Mouse (Mus musculus): ENCODE data around the gene Gm10722. TPM values are rescaled to one million over a fixed set of nuclear protein-coding genes. Genes with fewer than 3 reads are reported as not detected.
A peak's percentile ranks its signal among the peaks of the same experiment; 100 is the strongest.
"Not testable (repeated sequence)": the region's sequence is repeated elsewhere in the genome, so short reads cannot be mapped to it uniquely, and the experiment has no call there.

Gm10722 gene
- polyA plus RNA-seq, 1 experiment from 2014 or later = not detected

DNA sequence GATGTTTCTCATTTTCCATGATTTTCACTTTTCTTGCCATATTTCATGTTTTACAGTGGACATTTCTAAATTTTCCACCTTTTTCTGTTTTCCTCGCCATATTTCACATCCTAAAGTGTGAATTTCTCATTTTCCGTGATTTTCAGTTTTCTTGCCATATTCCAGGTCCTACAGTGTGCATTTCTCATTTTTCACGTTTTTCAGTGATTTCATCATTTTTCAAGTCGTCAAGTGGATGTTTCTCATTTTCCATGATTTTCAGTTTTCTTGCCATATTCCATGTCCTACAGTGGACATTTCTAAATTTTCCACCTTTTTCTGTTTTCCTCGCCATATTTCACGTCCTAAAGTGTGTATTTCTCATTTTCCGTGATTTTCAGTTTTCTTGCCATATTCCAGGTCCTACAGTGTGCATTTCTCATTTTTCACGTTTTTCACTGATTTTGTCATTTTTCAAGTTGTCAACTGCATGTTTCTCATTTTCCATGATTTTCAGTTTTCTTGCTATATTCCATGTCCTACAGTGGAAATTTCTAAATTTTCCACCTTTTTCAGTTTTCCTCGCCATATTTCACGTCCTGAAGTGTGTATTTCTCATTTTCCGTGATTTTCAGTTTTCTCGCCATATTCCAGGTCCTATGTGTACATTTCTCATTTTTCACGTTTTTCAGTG lies 22.7 kb downstream of the Gm10722 start, which contains the start of gene Gm10718:
Gm10718 (plus strand) TSS at position 236 of the 673 bp plus-strand sequence.
- not testable (repeated sequence) for H3K36me3 ChIP-seq (ENCODE audit: control insufficient read depth, insufficient read depth, low read length); H3K27ac ChIP-seq (ENCODE audit: low read depth, low read length); H3K27me3 ChIP-seq (ENCODE audit: control insufficient read depth, insufficient read depth, low read length); DNase-seq (ENCODE audit: low spot score); H3K4me2 ChIP-seq (ENCODE audit: low read depth); H3K4me1 ChIP-seq (ENCODE audit: control insufficient read depth, insufficient read depth, low read length); H3K9me3 ChIP-seq (ENCODE audit: control insufficient read depth, low read length); H3K9ac ChIP-seq (ENCODE audit: low read length); H3K4me3 ChIP-seq (ENCODE audit: low read depth, low read length); ATAC-seq (ENCODE audit: insufficient read depth, low FRiP score, low TSS enrichment)
- WGBS = 76% methylated on average over 9 of the region's 13 CpGs

DNA sequence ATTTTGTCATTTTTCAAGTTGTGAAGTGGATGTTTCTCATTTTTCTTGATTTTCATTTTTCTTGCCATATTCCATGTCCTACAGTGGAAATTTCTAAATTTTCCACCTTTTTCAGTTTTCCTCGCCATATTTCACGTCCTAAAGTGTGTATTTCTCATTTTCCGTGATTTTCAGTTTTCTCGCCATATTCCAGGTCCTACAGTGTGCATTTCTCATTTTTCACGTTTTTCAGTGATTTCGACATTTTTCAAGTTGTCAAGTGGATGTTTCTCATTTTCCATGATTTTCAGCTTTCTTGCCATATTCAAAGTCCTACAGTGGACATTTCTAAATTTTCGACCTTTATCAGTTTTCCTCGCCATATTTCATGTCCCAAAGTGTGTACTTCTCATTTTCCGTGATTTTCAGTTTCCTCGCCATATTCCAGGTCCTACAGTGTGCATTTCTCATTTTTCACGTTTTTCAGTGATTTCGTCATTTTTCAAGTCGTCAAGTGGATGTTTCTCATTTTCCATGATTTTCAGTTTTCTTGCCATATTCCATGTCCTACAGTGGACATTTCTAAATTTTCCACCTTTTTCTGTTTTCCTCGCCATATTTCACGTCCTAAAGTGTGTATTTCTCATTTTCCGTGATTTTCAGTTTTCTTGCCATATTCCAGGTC lies 23.4 kb downstream of the Gm10722 start:
- not testable (repeated sequence) for H3K27ac ChIP-seq (ENCODE audit: low read depth, low read length); H3K9me3 ChIP-seq (ENCODE audit: control insufficient read depth, low read length); H3K27me3 ChIP-seq (ENCODE audit: control insufficient read depth, insufficient read depth, low read length); H3K36me3 ChIP-seq (ENCODE audit: control insufficient read depth, insufficient read depth, low read length); DNase-seq (ENCODE audit: low spot score); H3K4me1 ChIP-seq (ENCODE audit: control insufficient read depth, insufficient read depth, low read length); ATAC-seq (ENCODE audit: insufficient read depth, low FRiP score, low TSS enrichment); H3K9ac ChIP-seq (ENCODE audit: low read length); H3K4me2 ChIP-seq (ENCODE audit: low read depth); H3K4me3 ChIP-seq (ENCODE audit: low read depth, low read length)
- WGBS = 68% methylated on average over 14 of the region's 16 CpGs

DNA sequence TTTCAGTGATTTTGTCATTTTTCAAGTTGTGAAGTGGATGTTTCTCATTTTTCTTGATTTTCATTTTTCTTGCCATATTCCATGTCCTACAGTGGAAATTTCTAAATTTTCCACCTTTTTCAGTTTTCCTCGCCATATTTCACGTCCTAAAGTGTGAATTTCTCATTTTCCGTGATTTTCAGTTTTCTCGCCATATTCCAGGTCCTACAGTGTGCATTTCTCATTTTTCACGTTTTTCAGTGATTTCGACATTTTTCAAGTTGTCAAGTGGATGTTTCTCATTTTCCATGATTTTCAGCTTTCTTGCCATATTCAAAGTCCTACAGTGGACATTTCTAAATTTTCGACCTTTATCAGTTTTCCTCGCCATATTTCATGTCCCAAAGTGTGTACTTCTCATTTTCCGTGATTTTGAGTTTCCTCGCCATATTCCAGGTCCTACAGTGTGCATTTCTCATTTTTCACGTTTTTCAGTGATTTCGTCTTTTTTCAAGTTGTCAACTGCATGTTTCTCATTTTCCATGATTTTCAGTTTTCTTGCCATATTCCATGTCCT lies 24.3 kb downstream of the Gm10722 start, which contains the start of gene Gm10717:
Gm10717 (plus strand) TSS at position 506 of the 556 bp plus-strand sequence.
- not testable (repeated sequence) for H3K9ac ChIP-seq (ENCODE audit: low read length); H3K4me3 ChIP-seq (ENCODE audit: low read depth, low read length); H3K4me1 ChIP-seq (ENCODE audit: control insufficient read depth, insufficient read depth, low read length); H3K36me3 ChIP-seq (ENCODE audit: control insufficient read depth, insufficient read depth, low read length); H3K4me2 ChIP-seq (ENCODE audit: low read depth); H3K27me3 ChIP-seq (ENCODE audit: control insufficient read depth, insufficient read depth, low read length); ATAC-seq (ENCODE audit: insufficient read depth, low FRiP score, low TSS enrichment); DNase-seq (ENCODE audit: low spot score); H3K9me3 ChIP-seq (ENCODE audit: control insufficient read depth, low read length); H3K27ac ChIP-seq (ENCODE audit: low read depth, low read length)
- WGBS = 71% methylated on average over 12 of the region's 12 CpGs

DNA sequence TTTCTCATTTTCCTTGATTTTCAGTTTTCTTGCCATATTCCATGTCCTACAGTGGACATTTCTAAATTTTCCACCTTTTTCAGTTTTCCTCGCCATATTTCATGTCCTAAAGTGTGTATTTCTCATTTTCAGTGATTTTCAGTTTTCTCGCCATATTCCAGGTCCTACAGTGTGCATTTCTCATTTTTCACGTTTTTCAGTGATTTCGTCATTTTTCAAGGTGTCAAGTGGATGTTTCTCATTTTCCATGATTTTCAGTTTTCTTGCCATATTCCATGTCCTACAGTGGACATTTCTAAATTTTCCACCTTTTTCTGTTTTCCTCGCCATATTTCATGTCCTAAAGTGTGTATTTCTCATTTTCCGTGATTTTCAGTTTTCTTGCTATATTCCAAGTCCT lies 24.9 kb downstream of the Gm10722 start:
- not testable (repeated sequence) for ATAC-seq (ENCODE audit: insufficient read depth, low FRiP score, low TSS enrichment); H3K9ac ChIP-seq (ENCODE audit: low read length)

DNA sequence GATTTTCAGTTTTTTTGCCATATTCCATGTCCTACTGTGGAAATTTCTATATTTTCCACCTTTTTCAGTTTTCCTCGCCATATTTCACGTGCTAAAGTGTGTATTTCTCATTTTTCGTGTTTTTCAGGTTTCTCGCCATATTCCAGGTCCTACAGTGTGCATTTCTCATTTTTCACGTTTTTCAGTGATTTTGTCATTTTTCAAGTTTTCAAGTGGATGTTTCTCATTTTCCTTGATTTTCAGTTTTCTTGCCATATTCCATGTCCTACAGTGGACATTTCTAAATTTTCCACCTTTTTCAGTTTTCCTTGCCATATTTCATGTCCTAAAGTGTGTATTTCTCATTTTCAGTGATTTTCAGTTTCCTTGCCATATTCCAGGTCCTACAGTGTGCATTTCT lies 25.4 kb downstream of the Gm10722 start:
- not testable (repeated sequence) for H3K4me2 ChIP-seq (ENCODE audit: low read depth); H3K36me3 ChIP-seq (ENCODE audit: control insufficient read depth, insufficient read depth, low read length); H3K9ac ChIP-seq (ENCODE audit: low read length); H3K27me3 ChIP-seq (ENCODE audit: control insufficient read depth, insufficient read depth, low read length); H3K9me3 ChIP-seq (ENCODE audit: control insufficient read depth, low read length); H3K4me3 ChIP-seq (ENCODE audit: low read depth, low read length); H3K27ac ChIP-seq (ENCODE audit: low read depth, low read length); DNase-seq (ENCODE audit: low spot score); ATAC-seq (ENCODE audit: insufficient read depth, low FRiP score, low TSS enrichment); H3K4me1 ChIP-seq (ENCODE audit: control insufficient read depth, insufficient read depth, low read length)
- 72% methylated on average over 5 of the region's 5 CpGs for WGBS

More for the DNA sequence above, 24.9 kb downstream of the Gm10722 start:
- H3K4me3 ChIP-seq (ENCODE audit: low read depth, low read length); H3K4me2 ChIP-seq (ENCODE audit: low read depth); DNase-seq (ENCODE audit: low spot score); H3K4me1 ChIP-seq (ENCODE audit: control insufficient read depth, insufficient read depth, low read length); H3K9me3 ChIP-seq (ENCODE audit: control insufficient read depth, low read length); H3K27ac ChIP-seq (ENCODE audit: low read depth, low read length); H3K36me3 ChIP-seq (ENCODE audit: control insufficient read depth, insufficient read depth, low read length); H3K27me3 ChIP-seq (ENCODE audit: control insufficient read depth, insufficient read depth, low read length): not testable (repeated sequence)
- WGBS = 58% methylated on average over 4 of the region's 6 CpGs

DNA sequence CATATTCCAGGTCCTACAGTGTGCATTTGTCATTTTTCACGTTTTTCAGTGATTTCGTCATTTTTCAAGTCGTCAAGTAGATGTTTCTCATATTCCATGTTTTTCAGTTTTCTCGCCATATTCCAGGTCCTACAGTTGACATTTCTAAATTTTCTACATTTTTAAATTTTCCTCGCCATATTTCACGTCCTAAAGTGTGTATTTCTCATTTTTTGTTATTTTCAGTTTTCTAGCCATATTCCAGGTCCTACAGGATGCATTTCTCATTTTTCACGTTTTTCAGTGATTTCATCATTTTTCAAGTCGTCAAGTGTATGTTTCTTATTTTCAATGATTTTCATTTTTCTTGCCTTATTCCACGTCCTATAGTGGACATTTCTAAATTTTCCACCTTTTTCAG lies 26.0 kb downstream of the Gm10722 start:
- H3K4me3 ChIP-seq (ENCODE audit: low read depth, low read length); H3K9ac ChIP-seq (ENCODE audit: low read length); ATAC-seq (ENCODE audit: insufficient read depth, low FRiP score, low TSS enrichment); H3K27me3 ChIP-seq (ENCODE audit: control insufficient read depth, insufficient read depth, low read length); H3K9me3 ChIP-seq (ENCODE audit: control insufficient read depth, low read length); H3K4me1 ChIP-seq (ENCODE audit: control insufficient read depth, insufficient read depth, low read length); H3K4me2 ChIP-seq (ENCODE audit: low read depth); H3K36me3 ChIP-seq (ENCODE audit: control insufficient read depth, insufficient read depth, low read length); DNase-seq (ENCODE audit: low spot score); H3K27ac ChIP-seq (ENCODE audit: low read depth, low read length): not testable (repeated sequence)
- WGBS = 64% methylated on average over 9 of the region's 9 CpGs

DNA sequence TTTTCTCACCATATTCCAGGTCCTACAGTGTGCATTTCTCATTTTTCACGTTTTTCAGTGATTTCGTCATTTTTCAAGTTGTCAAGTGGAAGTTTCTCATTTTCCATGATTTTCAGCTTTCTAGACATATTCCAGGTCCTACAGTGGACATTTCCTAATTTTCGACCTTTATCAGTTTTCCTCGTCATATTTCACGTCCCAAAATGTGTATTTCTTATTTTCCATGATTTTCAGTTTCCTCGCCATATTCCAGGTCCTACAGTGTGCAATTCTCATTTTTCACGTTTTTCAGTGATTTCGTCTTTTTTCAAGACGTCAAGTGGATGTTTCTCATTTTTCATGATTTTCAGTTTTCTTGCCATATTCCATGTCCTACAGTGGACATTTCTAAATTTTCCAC lies 26.5 kb downstream of the Gm10722 start:
- H3K36me3 ChIP-seq (ENCODE audit: control insufficient read depth, insufficient read depth, low read length); H3K9me3 ChIP-seq (ENCODE audit: control insufficient read depth, low read length); H3K4me3 ChIP-seq (ENCODE audit: low read depth, low read length); H3K27ac ChIP-seq (ENCODE audit: low read depth, low read length); H3K4me2 ChIP-seq (ENCODE audit: low read depth); H3K9ac ChIP-seq (ENCODE audit: low read length); H3K27me3 ChIP-seq (ENCODE audit: control insufficient read depth, insufficient read depth, low read length); H3K4me1 ChIP-seq (ENCODE audit: control insufficient read depth, insufficient read depth, low read length): not testable (repeated sequence)
- DNase-seq (ENCODE audit: low spot score) (peak; percentile 8), ATAC-seq (ENCODE audit: insufficient read depth, low FRiP score, low TSS enrichment) (peak; percentile 25; the same call in 1 of the 2 replicates)
- 71% methylated on average over 9 of the region's 9 CpGs for WGBS

DNA sequence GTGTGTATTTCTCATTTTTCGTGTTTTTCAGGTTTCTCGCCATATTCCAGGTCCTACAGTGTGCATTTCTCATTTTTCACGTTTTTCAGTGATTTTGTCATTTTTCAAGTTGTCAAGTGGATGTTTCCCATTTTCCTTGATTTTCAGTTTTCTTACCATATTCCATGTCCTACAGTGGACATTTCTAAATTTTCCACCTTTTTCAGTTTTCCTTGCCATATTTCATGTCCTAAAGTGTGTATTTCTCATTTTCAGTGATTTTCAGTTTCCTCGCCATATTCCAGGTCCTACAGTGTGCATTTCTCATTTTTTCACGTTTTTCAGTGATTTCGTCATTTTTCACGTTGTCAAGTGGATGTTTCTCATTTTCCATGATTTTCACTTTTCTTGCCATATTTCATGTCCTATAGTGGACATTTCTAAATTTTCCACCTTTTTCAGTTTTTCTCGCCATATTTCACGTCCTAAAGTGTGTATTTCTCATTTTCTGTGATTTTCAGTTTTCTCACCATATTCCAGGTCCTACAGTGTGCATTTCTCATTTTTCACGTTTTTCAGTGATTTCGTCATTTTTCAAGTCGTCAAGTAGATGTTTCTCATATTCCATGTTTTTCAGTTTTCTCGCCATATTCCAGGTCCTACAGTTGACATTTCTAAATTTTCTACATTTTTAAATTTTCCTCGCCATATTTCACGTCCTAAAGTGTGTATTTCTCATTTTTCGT lies 28.7 kb downstream of the Gm10722 start:
- not testable (repeated sequence) for ATAC-seq (ENCODE audit: insufficient read depth, low FRiP score, low TSS enrichment)
- WGBS = 67% methylated on average over 12 of the region's 16 CpGs

More for the DNA sequence above, 28.7 kb downstream of the Gm10722 start:
- H3K9me3 ChIP-seq (ENCODE audit: control insufficient read depth, low read length); H3K36me3 ChIP-seq (ENCODE audit: control insufficient read depth, insufficient read depth, low read length); H3K27me3 ChIP-seq (ENCODE audit: control insufficient read depth, insufficient read depth, low read length); DNase-seq (ENCODE audit: low spot score); H3K4me3 ChIP-seq (ENCODE audit: low read depth, low read length); H3K4me2 ChIP-seq (ENCODE audit: low read depth); H3K4me1 ChIP-seq (ENCODE audit: control insufficient read depth, insufficient read depth, low read length); H3K9ac ChIP-seq (ENCODE audit: low read length); H3K27ac ChIP-seq (ENCODE audit: low read depth, low read length): not testable (repeated sequence)

Measured in neural tube, embryonic 11.5 days (tissue).